Mouse (Mus musculus): ENCODE data around the gene Zdhhc14.

DNA sequence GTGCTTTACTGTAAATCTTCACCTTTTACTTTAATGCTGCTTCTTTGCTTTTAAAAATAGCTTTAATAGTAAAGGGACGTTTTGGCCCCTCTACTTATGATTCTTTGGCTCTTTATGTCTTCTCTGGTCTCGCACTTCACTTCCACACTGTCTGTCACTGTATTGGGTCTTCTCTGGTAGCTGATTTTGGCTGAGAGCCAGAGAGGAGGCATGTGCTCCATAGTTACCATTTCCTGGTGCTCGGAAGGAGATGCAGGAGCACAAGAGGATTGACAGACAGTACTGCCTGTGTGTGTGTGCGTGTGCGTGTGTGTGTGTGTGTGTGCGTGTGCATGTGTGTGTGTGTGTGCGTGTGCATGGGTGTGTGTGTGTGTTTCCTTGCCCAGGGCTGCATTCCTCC, 14.2 kb downstream of the Zdhhc14 start:
- TF ChIP-seq POLR2A (IDR thresholded peaks at IDR 0.05; ENCODE audit: low read depth, low read length): no peak
- no peak for TF ChIP-seq MXI1 (IDR thresholded peaks at IDR 0.05; ENCODE audit: low read depth, low read length)
- no peak for TF ChIP-seq CTCF (conservative IDR thresholded peaks at IDR 0.05 in 1 of 2, IDR thresholded peaks at IDR 0.05 in 1 of 2; ENCODE audit: low read depth in 2 of 2, low read length in 2 of 2)
- no peak for TF ChIP-seq MAFK (IDR thresholded peaks at IDR 0.05; ENCODE audit: insufficient replicate concordance, low read length)
- no peak for TF ChIP-seq EP300 (IDR thresholded peaks at IDR 0.05; ENCODE audit: low read length)
- TF ChIP-seq RCOR1 (conservative IDR thresholded peaks at IDR 0.05; ENCODE audit: low read depth, low read length): no peak
- no peak for TF ChIP-seq RAD21 (IDR thresholded peaks at IDR 0.05; ENCODE audit: low read depth, low read length)
- no peak for TF ChIP-seq E2F4 (IDR thresholded peaks at IDR 0.05; ENCODE audit: insufficient replicate concordance, low read depth, low read length)
- TF ChIP-seq ZNF384 (IDR thresholded peaks at IDR 0.05; ENCODE audit: low read depth, low read length): no peak
- TF ChIP-seq USF2 (conservative IDR thresholded peaks at IDR 0.05; ENCODE audit: low read depth, low read length): no peak
- TF ChIP-seq KAT2A (IDR thresholded peaks at IDR 0.05; ENCODE audit: insufficient replicate concordance, low read length): no peak

Measured in CH12.LX (cell line).